Mouse (Mus musculus): ENCODE measurements around the gene Sox5. TPM values are rescaled to one million over a fixed set of nuclear protein-coding genes. Genes with fewer than 3 reads are reported as not detected.

Sox5 gene
- polyA plus RNA-seq, 1 experiment = 0.81 TPM

GRCm38 (mm10) chr6:143867029-143867428 is 914.7 kb downstream of the Sox5 start:
- H3K27ac ChIP-seq (ENCODE audit: control insufficient read depth, insufficient read depth, low read length) = no peak overlapping the region
- H3K27me3 ChIP-seq (ENCODE audit: control insufficient read depth, insufficient read depth, low read length) = no peaks in the 10 kb centered on the region
- TF ChIP-seq POLR2A (IDR thresholded peaks at IDR 0.05; ENCODE audit: control insufficient read depth, extremely low read depth, insufficient read depth, low read length, poor library complexity) (no peak), CTCF (IDR thresholded peaks at IDR 0.05; ENCODE audit: borderline replicate concordance, control insufficient read depth, extremely low read depth, insufficient read depth, low read length, poor library complexity) (no peak)
- WGBS = 93% methylated on average over 5 of the region's 5 CpGs
- no peak overlapping the region for H3K4me3 ChIP-seq (ENCODE audit: control insufficient read depth, insufficient read depth, low read length)
- no peaks in the 10 kb centered on the region for H3K36me3 ChIP-seq (ENCODE audit: control insufficient read depth, insufficient read depth, low read length)
- no peak for DNase-seq
- peaks cover 8% of the 10 kb centered on the region for H3K4me1 ChIP-seq (replicated peaks; ENCODE audit: control insufficient read depth, insufficient read depth, low read length)

GRCm38 (mm10) chr6:143866566-143866965 is 915.2 kb downstream of the Sox5 start:
- WGBS = 95% methylated on average over 9 of the region's 9 CpGs
- H3K27me3 ChIP-seq (ENCODE audit: control insufficient read depth, insufficient read depth, low read length) = no peaks in the 10 kb centered on the region
- no peak for TF ChIP-seq POLR2A (IDR thresholded peaks at IDR 0.05; ENCODE audit: control insufficient read depth, extremely low read depth, insufficient read depth, low read length, poor library complexity)
- no peak for TF ChIP-seq CTCF (IDR thresholded peaks at IDR 0.05; ENCODE audit: borderline replicate concordance, control insufficient read depth, extremely low read depth, insufficient read depth, low read length, poor library complexity)
- H3K4me1 ChIP-seq (replicated peaks; ENCODE audit: control insufficient read depth, insufficient read depth, low read length) = peaks cover 8% of the 10 kb centered on the region
- no peak for DNase-seq
- H3K4me3 ChIP-seq (ENCODE audit: control insufficient read depth, insufficient read depth, low read length) = no peak overlapping the region
- no peak overlapping the region for H3K27ac ChIP-seq (ENCODE audit: control insufficient read depth, insufficient read depth, low read length)
- no peaks in the 10 kb centered on the region for H3K36me3 ChIP-seq (ENCODE audit: control insufficient read depth, insufficient read depth, low read length)

- no peaks in the 10 kb centered on the region for H3K36me3 ChIP-seq (ENCODE audit: control insufficient read depth, insufficient read depth, low read length)
- H3K27me3 ChIP-seq (ENCODE audit: control insufficient read depth, insufficient read depth, low read length) = no peaks in the 10 kb centered on the region
- WGBS = 84% methylated on average over 6 of the region's 6 CpGs
- H3K27ac ChIP-seq (ENCODE audit: control insufficient read depth, insufficient read depth, low read length) = no peak overlapping the region
- H3K4me3 ChIP-seq (ENCODE audit: control insufficient read depth, insufficient read depth, low read length) = no peak overlapping the region
- H3K4me1 ChIP-seq (replicated peaks; ENCODE audit: control insufficient read depth, insufficient read depth, low read length) = no peaks in the 10 kb centered on the region
- no peak for DNase-seq
- TF ChIP-seq CTCF (IDR thresholded peaks at IDR 0.05; ENCODE audit: borderline replicate concordance, control insufficient read depth, extremely low read depth, insufficient read depth, low read length, poor library complexity) = no peak
- TF ChIP-seq POLR2A (IDR thresholded peaks at IDR 0.05; ENCODE audit: control insufficient read depth, extremely low read depth, insufficient read depth, low read length, poor library complexity) = no peak
These were observed 919.1 kb downstream of the Sox5 start for GRCm38 (mm10) chr6:143862611-143863110.

GRCm38 (mm10) chr6:143860036-143860435 is 921.7 kb downstream of the Sox5 start:
- no peaks in the 10 kb centered on the region for H3K27me3 ChIP-seq (ENCODE audit: control insufficient read depth, insufficient read depth, low read length)
- WGBS = 94% methylated on average over 7 of the region's 7 CpGs
- no peaks in the 10 kb centered on the region for H3K36me3 ChIP-seq (ENCODE audit: control insufficient read depth, insufficient read depth, low read length)
- H3K4me1 ChIP-seq (replicated peaks; ENCODE audit: control insufficient read depth, insufficient read depth, low read length) = no peaks in the 10 kb centered on the region
- H3K27ac ChIP-seq (ENCODE audit: control insufficient read depth, insufficient read depth, low read length) = no peak overlapping the region
- TF ChIP-seq CTCF (IDR thresholded peaks at IDR 0.05; ENCODE audit: borderline replicate concordance, control insufficient read depth, extremely low read depth, insufficient read depth, low read length, poor library complexity) (no peak), POLR2A (IDR thresholded peaks at IDR 0.05; ENCODE audit: control insufficient read depth, extremely low read depth, insufficient read depth, low read length, poor library complexity) (no peak)
- no peak for DNase-seq
- no peak overlapping the region for H3K4me3 ChIP-seq (ENCODE audit: control insufficient read depth, insufficient read depth, low read length)

- Histone ChIP-seq H3K27me3 (ENCODE audit: control insufficient read depth, insufficient read depth, low read length) (no peaks in the 10 kb centered on the region), H3K4me1 (replicated peaks; ENCODE audit: control insufficient read depth, insufficient read depth, low read length) (no peaks in the 10 kb centered on the region), H3K27ac (ENCODE audit: control insufficient read depth, insufficient read depth, low read length) (no peak overlapping the region), H3K4me3 (ENCODE audit: control insufficient read depth, insufficient read depth, low read length) (no peak overlapping the region), H3K36me3 (ENCODE audit: control insufficient read depth, insufficient read depth, low read length) (no peaks in the 10 kb centered on the region)
- DNase-seq = no peak
- WGBS = 98% methylated on average over 15 of the region's 15 CpGs
- TF ChIP-seq CTCF (IDR thresholded peaks at IDR 0.05; ENCODE audit: borderline replicate concordance, control insufficient read depth, extremely low read depth, insufficient read depth, low read length, poor library complexity) = no peak
- no peak for TF ChIP-seq POLR2A (IDR thresholded peaks at IDR 0.05; ENCODE audit: control insufficient read depth, extremely low read depth, insufficient read depth, low read length, poor library complexity)
These were observed 922.2 kb downstream of the Sox5 start for GRCm38 (mm10) chr6:143859535-143859934.

GRCm38 (mm10) chr6:143858551-143858950 is 923.2 kb downstream of the Sox5 start:
- no peak overlapping the region for H3K4me3 ChIP-seq (ENCODE audit: control insufficient read depth, insufficient read depth, low read length)

GRCm38 (mm10) chr6:143857376-143857775 is 924.4 kb downstream of the Sox5 start:
- Histone ChIP-seq H3K36me3 (ENCODE audit: control insufficient read depth, insufficient read depth, low read length) (no peaks in the 10 kb centered on the region), H3K27me3 (ENCODE audit: control insufficient read depth, insufficient read depth, low read length) (no peaks in the 10 kb centered on the region), H3K4me1 (replicated peaks; ENCODE audit: control insufficient read depth, insufficient read depth, low read length) (no peaks in the 10 kb centered on the region), H3K27ac (ENCODE audit: control insufficient read depth, insufficient read depth, low read length) (no peak overlapping the region), H3K4me3 (ENCODE audit: control insufficient read depth, insufficient read depth, low read length) (no peak overlapping the region)
- no peak for DNase-seq
- WGBS = 86% methylated on average over 7 of the region's 7 CpGs
- no peak for TF ChIP-seq POLR2A (IDR thresholded peaks at IDR 0.05; ENCODE audit: control insufficient read depth, extremely low read depth, insufficient read depth, low read length, poor library complexity)
- no peak for TF ChIP-seq CTCF (IDR thresholded peaks at IDR 0.05; ENCODE audit: borderline replicate concordance, control insufficient read depth, extremely low read depth, insufficient read depth, low read length, poor library complexity)

More at GRCm38 (mm10) chr6:143858551-143858950, 923.2 kb downstream of the Sox5 start:
- H3K27ac ChIP-seq (ENCODE audit: control insufficient read depth, insufficient read depth, low read length) = no peak overlapping the region
- H3K4me1 ChIP-seq (replicated peaks; ENCODE audit: control insufficient read depth, insufficient read depth, low read length) = no peaks in the 10 kb centered on the region
- WGBS = 97% methylated on average over 2 of the region's 2 CpGs
- no peaks in the 10 kb centered on the region for H3K27me3 ChIP-seq (ENCODE audit: control insufficient read depth, insufficient read depth, low read length)
- H3K36me3 ChIP-seq (ENCODE audit: control insufficient read depth, insufficient read depth, low read length) = no peaks in the 10 kb centered on the region
- no peak for TF ChIP-seq CTCF (IDR thresholded peaks at IDR 0.05; ENCODE audit: borderline replicate concordance, control insufficient read depth, extremely low read depth, insufficient read depth, low read length, poor library complexity)
- TF ChIP-seq POLR2A (IDR thresholded peaks at IDR 0.05; ENCODE audit: control insufficient read depth, extremely low read depth, insufficient read depth, low read length, poor library complexity) = no peak
- no peak for DNase-seq
